Mouse (Mus musculus): ENCODE measurements around the gene Rps18.
"Not testable (repeated sequence)": the region's sequence is repeated elsewhere in the genome, so short reads cannot be mapped to it uniquely, and the experiment has no call there.

The Rps18 gene

DNA sequence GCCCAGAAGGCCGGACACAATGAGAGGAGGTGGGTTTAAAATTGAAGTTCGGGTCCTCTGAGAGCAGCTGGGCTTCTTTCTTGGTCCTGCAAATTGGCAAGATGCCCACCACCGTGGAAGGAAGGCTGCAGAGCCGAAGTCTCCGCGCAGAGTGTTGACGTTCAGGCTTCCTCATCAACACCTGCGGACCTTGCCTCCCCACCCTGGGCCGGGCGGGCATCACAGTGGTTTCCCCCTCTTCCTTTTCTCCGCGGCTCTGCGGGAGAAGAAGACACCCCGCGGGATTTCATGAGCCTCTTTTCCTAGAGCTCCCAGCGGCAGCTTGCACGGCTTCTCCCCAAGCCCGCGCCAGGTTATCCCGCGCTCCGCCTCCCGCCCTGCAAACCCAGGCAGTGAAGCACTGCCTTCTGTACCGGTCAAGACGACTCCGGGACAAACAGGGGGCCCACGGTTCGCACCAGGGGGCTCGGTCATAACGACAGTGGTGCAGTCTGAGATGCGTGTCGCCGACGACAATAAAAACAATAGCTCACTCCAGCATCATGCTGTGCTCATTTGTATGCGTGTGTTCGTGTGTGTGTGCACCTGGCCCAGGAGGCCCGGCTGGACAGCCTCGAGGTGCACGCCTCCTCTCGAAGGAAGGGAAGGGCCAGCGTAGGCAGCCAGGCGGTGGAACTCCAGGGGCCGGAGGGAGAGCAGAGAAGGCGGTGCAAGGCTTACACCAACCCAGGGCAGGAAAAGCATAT, 47.3 kb downstream of the Rps18 start:
- DNase-seq (ENCODE audit: low spot score in 2 of 2), result peak; percentile 51 to 56

- DNase-seq (ENCODE audit: low spot score in 2 of 2), result not testable (repeated sequence)
Measured at GRCm38 (mm10) chr17:33904835-33905234, 51.0 kb downstream of the Rps18 start, which contains the start of gene Platr17. Platr17 (plus strand) TSS chr17:33905135.

- DNase-seq (ENCODE audit: low spot score in 2 of 2), result not testable (repeated sequence)
Measured at GRCm38 (mm10) chr17:33903911-33904651, 51.7 kb downstream of the Rps18 start.

- no peak for DNase-seq (ENCODE audit: low spot score in 2 of 2)
Measured at GRCm38 (mm10) chr17:33902491-33902890, 53.3 kb downstream of the Rps18 start.

DNA sequence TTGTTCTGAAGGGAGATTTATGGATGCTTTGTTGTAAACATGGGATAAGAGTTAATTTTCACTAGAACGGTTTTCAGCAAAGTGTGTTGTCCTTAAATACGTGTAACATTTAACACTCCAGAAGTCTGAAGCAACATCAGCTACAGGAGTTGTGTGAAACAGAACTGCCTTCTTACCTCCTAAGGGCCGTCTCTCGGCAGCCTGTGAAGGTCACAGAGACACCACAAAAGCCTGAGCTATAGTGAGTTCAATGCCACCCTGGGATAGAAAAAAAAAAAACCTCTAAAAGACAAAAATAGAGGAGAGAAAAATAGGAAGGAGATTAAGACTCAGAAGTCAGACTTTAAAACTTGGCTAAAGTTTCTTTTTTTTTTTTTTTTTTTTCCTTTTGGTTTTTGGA, 53.7 kb downstream of the Rps18 start:
- no peak for DNase-seq (ENCODE audit: low spot score in 2 of 2)
